Mouse (Mus musculus) A20 (cell line): ENCODE results near the gene Golt1a.
"Not testable (repeated sequence)": the region's sequence is repeated elsewhere in the genome, so short reads cannot be mapped to it uniquely, and the experiment has no call there.

ENCODE experiments used
- DNase-seq: peaks from one replicate; pipeline ENCODE4 v3.0.0-alpha.2; 2011; ENCODE audit warnings: low read depth, low spot score

Gene Golt1a

DNA sequence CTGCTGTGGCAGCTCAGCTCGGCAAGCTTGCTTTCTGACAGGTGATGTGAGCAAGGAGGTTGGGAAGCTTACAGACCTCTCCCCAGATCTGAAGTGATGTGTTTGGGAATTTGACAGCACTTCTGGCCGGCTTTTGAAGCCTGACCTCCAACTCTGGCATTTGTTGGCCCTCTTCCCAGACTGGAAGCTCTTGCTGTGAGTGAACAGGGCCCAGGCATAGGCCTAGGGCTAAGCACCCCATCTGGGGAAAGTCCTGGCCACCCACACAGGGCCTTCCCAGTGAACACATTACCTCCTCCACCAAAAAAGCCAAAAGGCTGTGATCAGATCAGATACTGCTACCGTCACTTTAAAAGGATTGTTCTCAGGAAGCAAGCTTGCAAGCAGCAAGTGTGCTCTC, 7.1 kb upstream of the Golt1a start:
- DNase-seq = no peak

DNA sequence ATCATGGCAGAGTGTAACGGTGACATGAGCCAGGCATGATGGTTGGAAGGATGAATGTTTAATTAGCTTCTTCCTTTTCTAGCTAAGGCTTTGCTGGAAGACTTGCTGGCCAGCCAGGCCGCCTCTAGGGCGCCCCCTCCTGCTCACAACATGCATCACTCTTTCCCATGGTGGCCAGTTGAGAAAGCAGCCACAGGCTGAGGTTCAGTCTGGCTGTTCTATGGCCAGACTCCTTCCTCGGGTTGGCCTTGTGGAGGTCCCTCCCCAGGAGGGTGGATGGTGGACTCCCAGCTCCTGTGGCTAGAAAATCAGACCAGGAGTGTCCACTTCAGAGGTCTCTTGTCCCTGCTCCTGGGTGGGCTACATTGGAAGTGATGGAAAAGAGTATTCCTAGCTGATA, 2.8 kb upstream of the Golt1a start:
- peak; percentile 69 for DNase-seq

DNA sequence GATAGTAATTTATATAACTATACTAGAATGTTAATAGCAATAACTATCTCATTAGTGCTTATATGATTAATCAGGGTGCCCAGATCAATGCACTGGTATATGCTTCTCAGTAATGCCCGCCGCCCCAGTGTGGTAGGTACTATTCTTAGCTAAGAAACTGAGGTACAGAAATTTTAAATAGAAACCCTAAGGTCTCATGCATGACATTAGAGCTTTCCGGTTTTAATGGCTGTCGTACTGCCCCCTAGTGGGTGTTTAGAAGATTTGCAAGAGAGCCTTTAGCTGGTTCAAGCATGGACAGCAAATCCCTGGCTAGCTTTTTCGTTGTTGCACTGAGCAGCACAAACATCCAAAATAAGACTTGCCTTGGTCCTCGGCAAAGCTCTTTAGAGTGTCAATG, 2.3 kb upstream of the Golt1a start:
- DNase-seq = peak; percentile 72

DNA sequence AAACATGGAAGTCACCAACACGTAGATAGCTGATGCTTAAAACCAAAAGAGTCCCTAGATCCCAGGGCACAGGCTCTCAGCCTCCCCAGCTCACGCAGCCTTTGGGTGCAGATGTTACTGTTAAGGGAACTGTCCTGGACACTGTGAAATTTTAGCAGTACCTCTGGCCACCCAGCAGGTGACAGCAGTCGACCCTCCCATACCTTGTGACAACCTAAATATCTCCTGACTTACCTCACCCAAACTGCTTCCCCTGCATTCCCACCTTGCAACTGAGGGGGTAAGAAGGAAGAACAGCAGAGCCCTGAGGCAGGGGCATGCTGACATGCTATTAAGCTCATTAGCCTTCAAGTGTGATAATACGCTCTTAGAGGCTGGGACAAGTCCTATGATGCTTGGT, 1.6 kb downstream of the Golt1a start:
- peak; percentile 11 for DNase-seq

DNA sequence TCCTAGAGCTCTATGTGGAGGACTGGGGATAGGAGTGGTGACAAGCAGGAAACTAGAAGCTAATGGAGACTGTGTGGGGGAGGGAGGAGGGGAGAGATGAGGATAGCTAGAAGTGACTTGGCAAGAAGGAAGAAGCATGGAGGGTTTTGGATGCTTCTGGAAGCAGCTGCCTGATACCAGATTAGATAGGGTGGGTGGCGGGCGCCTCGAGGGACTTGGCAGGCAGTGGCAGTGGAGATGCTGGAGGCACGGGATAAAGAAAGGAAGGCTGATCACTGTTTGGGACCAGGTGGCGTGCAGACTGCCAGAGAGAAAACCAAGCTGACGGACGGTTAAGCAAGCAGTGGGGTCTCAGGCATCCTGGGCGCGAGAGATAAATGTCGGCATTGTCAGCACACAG, 2.3 kb downstream of the Golt1a start:
- DNase-seq = no peak

DNA sequence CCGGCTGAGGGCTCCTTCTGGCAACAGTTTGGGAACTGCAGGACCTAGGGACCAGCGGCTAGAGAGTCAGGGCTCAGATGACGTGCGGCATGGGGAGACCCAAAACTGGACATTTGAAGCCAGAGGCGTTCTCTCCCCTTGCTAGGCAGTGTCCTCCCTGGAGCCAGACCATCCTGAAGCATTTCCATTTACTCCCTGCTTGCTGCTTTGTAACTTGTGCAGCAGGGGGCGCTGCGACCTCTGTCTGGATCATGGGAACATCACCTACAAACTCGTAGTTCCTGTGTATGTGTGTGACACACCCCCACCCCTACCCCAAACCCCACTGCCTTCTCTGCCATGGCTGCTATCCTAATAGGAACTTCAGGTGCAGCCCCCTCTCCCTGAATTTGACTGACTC, 4.8 kb downstream of the Golt1a start:
- peak; percentile 57 for DNase-seq

DNA sequence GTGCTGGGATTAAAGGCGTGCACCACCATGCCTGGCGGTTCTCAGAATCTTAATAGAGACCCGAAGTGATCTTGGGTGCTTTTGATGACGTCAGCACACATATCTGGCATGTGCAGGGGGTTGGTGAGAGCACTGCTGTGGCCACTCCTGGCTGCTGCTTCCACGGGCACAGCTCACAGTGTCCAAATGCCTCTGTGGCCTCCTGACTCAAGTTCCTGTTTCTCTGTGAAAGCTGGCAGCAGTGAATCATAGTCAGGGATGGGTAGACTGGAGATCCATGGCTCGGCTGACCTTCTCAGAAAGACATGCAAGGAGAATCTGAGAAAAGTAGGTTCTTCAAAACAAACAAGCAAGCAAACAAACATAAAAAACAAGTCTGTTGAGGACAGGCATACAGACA, 6.2 kb downstream of the Golt1a start:
- DNase-seq = no peak

DNA sequence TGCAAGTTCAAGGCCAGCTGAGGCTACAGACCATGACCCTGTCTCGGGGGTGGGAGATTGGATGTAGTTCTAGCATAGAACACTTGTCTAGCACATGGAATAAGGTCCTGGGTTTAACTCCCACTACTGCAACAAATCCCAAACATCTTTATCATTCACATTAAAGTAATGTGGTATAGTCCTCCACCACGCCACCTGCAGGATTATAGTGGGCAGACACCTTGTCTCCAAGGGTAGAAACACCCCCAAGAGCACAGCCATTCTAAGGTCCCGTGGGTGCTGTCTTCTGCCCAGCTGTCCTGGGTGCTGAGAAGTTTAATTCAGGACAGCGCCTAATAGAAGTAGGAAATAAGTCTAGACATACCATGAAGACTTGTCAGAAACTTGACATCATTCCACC, 7.0 kb downstream of the Golt1a start:
- DNase-seq = peak; percentile 16

DNA sequence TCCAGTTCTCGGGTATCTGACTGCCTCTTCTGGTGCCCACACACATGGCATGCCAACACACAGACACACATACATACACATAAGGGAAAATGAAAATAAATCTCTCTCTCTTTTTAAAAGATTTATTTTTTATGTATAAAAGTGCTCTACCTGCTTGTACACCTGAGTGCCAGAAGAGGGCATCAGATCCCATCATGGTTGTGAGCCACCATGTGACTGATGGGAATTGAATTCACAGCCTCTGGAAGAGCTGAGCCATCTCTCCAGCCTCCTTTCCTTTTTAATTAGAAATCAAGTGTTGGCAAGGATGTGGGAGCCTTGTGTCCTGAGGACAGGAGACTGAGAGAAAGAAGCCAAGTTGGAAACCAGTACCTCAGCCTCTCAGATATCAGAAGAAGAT, 7.5 kb downstream of the Golt1a start:
- peak; percentile 8 for DNase-seq

DNA sequence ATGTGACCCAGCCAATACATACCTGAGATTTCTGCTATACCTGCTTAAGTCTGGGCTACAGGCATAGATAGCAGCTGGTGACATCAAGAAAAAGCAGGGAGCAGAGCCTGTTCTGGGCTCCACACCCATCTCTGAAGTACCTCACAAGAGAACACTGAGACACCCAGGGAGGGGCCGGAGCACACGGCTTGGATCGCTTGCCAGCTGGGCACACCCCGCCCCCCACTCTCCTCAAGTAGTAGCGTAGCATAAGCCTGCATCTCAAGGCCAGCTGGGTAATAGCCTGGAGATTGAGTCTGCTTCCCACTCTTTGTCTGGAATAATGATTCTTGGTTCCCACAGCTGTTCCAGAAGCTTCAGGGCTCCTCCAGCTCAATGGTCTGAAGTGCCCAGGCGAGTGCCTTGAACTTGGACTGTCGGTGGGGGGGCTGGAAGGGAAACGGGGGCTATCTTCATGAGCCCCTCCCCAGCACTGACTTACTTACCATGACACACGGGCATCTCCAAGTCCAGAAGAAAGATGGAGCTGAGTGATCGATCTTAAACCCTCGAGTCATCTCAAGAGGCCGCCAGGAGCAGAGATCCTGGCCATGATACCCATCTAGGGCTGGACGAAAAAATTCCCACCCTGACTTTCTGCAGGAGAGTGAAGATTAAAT, 11.8 kb downstream of the Golt1a start, which contains the start of gene Kiss1:
Kiss1 (plus strand) TSS at position 609 of the 659 bp plus-strand sequence.
- DNase-seq = no peak

DNA sequence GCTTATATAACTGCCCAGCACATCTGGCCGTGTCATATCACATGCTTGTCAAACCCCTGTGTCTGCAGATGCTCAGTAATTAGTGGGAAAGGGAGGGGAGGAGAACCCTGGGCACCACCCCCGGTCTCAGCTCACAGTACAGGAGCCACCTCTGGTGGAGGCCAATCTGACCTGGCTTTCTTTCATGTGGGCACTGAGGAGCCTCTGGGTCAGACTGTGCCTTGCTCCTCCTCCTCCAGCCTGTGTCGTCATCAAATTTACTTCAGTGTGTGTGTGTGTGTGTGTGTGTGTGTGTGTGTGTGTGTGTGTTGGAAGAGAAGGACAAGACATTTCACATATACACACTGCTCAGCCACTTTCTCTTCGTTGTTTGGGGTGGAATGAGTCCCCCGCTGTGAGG, 13.7 kb downstream of the Golt1a start:
- DNase-seq = no peak

DNA sequence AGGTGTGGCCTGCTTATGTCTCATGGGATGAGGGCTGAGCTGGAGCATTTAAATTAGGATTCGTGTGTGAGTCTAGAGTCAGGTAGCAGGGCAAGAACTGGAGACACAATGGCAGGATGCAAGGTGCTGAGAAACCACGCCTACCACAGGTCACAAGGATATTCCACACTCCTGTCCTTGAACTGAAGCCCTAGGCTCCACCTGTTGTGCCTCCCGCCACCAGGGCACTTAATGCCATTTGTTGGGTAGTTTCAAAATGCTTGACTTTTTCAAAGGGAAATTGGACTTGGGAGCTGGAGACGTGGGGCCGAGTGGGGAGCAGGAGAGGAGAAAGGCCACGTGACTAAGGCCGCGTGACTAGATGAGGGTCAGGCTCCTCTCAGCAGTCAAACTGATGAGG, 16.4 kb downstream of the Golt1a start:
- no peak for DNase-seq

DNA sequence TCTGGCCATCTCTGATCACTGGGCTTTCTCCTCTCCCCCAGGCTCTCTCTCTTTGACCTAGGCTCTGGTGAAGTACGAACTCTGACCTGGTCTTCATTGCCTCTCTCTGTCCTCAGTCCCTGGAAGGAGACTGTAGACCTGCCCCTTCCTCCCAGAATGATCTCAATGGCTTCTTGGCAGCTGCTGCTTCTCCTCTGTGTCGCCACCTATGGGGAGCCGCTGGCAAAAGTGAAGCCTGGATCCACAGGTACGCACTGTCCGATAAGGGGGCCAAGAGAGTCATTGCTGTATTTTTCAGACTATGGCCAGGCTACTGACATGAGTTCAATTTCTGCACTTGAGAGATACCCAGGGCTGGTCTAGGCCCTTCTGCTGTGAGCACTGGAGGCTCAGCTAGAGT, 17.5 kb downstream of the Golt1a start:
- no peak for DNase-seq

DNA sequence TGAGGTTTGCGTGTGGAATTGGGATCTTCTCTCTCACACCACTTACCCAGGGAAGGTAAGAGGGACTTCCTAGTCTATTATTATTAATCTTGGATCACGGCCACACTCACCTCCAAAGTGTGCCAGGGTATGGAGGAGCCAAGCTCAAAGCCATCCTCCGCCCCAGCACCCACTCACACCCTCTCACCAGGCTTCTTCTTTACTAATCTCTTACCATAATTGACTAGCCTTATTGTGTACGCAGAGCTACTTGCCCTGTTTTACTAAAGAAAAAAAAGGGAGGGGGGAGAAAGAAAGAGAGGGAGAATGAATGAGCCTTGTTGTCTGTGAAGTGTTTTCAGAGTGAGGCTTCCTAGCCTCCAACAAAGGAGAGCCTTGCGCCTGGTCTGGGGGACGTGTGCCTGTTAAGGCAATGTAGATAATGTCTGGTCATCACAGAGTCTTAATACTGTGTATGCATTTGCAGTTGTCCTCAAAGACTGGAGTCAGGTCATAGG, 18.7 kb downstream of the Golt1a start:
- no peak for DNase-seq

DNA sequence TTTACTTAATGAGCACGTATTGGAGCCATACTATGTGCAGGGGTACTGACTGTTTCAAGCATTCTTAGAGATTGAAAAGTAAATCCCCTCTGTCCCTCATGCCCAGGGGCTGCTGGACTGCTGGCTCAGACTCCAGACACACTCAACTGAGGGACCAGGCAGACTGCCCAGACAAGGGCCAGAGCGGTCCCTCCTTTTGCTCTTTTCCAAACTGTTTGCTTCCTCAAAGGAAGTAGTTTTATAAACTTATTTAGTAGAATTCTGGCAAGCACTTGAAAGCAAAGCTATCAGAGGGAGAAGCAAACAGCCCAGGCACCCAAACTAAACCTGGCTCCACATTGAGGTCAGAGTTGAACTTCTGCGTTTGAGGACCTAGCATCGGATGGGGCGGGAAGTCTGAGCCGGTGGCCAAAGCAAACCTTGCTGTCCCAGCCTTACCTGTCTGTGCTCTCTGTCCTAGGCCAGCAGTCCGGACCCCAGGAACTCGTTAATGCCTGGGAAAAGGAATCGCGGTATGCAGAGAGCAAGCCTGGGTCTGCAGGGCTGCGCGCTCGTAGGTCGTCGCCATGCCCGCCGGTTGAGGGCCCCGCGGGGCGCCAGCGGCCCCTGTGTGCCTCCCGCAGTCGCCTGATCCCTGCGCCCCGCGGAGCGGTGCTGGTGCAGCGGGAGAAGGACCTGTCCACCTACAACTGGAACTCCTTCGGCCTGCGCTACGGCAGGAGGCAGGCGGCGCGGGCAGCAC, 19.5 kb downstream of the Golt1a start:
- no peak for DNase-seq

DNA sequence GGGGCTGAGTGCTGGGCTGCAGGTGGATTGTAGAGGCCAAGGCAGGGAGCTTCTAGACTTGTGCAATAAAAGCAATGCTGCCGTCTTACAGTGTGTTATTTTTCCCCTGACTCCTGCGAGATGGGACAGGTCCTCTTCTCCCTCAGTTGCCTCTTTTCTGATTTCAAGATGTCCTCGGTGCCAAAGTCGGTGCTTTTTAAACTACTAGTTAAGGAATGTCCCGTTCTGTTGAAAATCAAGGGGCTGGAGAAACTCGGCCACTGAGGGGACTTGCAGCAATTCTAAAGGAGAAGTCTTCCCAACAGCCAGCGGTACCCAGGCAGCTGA, 20.0 kb downstream of the Golt1a start:
- DNase-seq = no peak

DNA sequence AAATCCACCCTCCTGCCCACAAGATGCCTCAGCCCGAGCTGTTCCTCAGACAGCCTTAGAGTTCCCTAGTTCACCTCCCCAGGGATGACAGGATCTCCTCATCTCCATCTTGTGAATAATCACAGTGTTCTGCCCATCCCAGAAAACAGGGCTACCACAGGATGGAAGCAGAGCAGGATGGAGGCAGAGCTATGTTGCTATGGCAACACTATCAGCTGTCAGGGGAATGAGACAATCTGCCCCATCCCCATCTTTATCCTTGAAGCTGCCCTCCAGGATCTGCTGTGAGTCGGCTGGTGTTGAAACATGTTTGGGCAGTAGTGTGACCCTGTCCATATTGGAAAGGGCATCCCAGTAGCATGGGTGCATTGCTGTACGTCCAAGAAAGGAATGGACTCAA, 21.5 kb downstream of the Golt1a start:
- DNase-seq = no peak

DNA sequence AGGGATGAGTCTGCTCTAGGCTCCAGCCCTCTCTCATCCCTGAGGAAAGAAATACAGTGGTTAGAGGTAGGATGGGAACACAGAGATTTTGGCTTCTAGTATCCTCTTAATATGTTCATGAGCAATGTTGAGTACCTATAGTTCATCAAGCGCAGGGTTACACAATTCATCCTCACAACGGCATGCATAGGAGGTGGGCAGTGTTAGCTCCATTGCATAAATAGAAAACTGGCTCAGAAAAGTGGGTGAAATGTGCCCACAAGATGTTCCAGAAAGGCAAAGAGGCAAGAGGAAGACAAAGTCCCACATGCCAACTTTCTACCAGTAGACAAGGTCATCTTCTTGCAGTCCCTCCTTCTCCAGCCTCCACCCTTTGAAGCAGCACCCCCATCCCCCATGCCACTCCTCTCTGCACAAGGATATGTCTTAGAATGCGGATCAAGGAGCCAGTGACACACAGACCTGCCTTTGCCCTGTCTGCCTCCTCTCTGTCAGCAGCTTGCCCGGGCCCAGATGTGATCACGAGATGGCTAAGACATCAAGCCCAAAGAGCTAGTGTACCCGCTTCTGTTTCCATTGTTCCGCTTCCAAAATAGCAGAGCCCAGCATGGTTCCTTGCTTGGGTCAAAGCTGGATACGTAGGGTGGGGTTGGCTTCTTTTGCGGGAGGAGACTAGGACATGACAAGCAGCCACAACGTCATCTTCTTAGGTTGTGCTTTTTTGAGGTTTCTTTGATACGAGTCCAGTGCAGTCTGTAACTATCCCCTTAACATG, 23.2 kb downstream of the Golt1a start:
- DNase-seq = no peak

DNA sequence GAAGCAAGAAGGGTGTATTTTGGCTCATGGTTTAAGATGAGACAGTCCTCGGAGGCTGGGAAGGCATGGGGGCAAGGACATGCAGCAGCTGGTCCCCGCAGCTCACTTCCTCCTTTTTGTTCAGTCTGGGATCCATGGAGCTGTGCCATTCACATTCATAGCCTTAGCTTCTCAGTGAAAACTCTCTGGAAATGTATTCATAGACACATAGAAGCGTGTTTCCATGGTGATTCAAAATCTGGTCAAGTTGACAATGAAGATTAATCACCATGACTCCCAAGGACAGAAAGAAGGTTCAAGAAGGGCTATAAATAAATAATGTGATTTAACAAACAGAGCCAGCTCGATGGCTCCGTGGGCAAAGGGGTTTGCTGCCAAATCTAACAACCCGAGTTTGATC, 24.3 kb downstream of the Golt1a start:
- DNase-seq = no peak

DNA sequence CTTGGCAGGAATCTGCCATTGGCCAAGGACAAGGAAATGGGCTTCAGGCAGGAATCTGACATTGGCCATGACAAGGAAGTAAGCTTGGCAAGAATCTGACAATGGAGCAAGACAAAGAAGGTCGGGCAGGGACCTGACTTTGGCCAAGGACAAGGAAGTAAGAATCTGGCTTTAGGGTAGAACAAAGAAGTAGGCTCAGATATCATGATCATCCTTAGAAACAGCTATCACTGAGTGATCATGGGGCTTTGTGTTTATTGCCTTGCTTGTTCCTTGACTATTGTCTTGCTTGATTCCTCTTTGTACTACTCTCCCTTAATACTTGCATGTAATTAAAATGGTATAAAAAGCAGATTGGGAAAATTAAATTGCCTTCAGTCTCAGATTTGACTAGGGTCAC, 30.8 kb downstream of the Golt1a start:
- DNase-seq = not testable (repeated sequence)

DNA sequence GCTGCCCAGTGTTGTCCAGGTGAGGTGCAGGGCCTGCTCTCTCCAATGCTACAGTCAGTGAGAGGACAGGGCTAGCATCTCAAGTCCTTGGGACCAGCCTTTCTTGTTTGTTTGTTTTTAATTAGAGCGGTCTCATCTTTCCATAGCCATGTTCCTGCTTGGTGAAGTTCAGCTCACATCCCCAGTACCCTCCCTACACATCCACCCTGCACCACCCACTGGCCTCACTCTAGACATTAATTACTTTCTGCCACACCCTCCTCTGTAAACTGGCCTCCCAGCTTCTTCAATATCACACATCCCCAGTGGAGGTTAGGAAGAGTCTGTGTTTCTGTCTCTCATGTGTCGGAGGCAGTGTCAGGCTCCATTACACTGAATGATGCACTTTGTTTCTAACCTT, 34.8 kb downstream of the Golt1a start:
- DNase-seq = no peak

DNA sequence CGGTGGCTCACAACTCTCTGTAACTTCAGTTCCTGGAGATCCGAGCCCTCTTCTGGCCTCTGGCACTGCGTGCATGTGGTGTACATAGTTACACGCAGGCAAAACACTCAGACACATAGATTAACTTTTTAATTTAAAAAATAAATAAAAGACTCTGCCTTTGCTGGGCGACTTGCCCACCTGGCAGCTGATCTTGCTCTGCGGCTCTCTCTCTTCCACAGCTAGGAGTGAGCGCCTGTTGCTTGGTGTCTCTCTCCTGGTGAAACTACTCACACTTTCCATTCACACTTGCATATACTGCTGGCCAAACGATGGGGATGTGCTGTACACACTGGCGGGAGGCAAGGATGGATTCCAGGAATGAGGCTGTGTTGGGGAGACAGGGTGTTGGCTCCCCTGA, 36.9 kb downstream of the Golt1a start:
- no peak for DNase-seq

DNA sequence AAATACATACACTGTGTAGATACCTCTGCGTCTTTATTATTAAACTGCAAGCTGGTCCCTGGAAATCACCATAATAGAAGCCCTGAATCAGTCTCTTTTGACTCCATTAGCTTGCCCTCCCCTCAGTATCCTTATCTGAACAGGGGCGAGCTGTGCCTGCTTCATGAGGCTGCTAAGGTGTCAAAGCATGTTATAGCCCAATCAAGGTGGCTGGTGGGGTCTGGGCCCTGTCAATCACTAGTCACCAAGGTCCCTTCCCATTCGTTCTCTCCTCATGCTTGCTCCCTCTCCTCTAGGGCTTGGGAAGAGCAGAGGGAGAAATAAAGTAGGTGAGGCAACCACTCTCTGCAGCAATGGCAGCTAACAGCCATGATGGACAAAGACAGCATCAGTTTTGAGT, 37.6 kb downstream of the Golt1a start:
- DNase-seq = no peak
